Mouse (Mus musculus): ENCODE measurements around the gene Ifnar1. TPM values are rescaled to one million over a fixed set of nuclear protein-coding genes. Genes with fewer than 3 reads are reported as not detected.
"Not testable (repeated sequence)": the region's sequence is repeated elsewhere in the genome, so short reads cannot be mapped to it uniquely, and the experiment has no call there.

The Ifnar1 gene
- polyA plus RNA-seq, 2 experiments from 2014 or later = 87.0 to 90.6 TPM

DNA sequence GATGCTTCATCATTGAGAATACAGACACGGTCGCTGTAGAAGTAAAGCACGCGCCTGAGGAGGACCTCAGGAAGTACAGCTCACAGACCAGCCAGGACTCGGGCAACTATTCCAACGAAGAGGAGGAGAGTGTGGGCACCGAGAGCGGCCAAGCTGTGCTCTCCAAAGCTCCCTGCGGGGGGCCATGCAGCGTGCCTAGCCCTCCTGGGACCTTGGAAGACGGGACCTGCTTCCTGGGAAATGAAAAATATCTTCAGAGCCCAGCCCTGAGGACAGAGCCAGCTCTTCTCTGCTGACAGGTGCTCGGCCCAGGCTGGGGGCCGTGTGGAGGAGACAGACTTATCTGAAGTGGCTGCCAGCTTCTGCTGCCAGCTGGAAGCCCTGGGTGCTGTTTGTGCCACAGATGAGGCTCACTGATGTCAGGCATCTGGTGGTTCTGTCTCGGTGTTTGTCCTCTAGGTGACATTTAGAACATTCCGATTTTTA, 20.1 kb downstream of the Ifnar1 start:
- no peak for ATAC-seq

DNA sequence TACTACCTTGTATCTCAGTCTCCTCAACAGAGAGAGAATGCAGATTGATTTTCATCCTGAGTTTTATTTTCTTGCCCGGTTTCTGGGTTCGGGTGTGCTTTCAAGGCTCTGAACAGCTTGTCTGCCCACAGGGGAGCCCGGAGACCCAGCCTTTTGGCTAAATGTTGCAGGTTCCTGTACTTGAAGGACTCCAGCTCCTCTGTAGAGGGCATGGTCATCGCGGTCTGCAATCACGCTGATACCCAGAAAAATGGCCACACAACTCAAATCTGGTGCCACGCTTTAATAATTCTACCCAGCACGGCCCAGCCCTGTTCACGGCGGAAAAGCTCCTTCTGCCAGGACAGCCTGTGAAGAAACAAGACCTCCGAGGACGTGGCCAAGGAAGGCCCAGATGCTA, 21.4 kb downstream of the Ifnar1 start:
- no peak for ATAC-seq

DNA sequence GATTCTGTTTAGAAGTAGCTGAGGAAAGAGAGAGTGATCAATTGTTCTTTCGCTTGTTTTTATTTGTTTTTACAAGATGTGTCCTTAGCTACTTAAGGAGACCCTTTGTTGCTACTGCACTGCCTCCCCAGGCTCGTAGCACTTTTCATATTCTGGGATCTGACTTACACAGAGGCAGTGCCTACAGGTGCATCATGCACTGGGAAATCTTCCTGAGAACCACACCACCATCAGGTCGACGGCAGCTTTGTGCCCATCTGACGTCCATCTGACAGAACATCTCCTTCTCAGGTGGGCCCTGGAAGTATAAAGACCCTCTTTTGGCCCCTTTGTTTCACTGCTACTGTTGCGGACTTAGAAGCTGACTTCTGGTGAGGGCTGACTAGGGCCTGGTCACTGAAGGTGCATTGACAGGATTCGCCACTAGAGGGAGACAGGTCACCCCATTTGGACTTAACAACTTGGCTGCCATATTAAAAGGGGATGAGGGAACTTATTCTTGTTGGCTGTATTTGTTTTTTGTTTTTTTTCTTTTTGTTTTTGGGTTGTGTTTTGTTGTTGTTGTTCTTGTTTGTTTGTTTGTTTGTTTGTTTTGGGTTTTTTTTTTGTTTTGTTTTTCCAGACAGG, 27.2 kb downstream of the Ifnar1 start:
- ATAC-seq = peak; percentile 80

DNA sequence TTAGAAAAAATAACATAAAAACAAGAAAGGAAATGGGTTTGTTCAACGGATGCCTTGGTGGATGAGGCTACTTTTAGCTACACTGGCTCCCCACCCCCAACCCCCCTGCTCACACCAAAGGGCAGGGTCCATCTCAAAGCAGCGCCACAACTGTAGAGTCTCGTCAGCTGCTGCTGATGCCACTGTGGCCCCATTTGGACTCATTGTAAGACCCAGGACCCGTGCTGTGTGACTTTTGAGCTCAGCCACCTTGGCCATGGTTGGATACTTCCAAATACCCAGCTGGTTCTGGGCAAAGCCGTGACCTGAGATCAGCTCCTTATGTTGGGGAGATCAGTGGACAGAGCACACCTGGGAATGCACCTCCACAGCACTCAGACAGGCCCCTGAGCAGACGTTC, 28.1 kb downstream of the Ifnar1 start:
- ATAC-seq = no peak

DNA sequence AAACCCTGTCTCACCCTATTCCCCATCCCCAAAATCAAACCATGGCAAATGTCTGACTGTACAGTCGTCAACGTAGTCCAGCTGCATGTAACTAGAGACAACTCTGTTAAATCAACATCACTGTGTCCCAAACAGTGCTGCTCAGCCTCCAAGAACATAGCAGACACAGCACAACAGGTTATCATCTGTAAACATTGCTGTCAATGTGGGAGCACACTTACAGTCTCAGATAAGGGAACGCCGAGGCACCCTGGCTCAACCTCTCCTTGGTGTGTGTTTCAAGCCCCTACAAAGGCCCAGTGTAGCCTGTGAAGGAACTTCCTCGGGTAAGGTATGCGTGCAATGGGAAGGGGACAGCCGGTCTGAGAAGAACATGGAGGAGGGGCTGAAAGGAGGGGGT, 32.0 kb downstream of the Ifnar1 start:
- no peak for ATAC-seq

DNA sequence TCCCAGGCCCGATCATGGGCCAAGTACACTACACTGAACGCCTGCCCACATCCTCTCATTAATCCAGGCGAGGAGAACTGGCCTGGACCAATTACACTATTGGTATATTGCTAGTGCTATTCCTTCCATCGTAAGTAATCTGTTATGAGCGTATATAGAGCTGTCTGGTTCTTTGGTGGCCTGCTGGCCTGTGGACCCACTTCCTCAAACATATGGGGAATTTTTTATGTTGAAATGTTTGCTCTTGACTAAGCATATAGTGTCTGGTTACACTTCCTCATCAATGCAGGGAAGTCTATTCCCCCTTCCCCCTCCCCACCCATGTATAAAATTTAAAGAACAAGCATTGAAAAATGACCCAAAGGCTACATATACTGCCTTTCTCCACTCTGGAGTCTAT, 37.0 kb downstream of the Ifnar1 start:
- no peak for ATAC-seq

DNA sequence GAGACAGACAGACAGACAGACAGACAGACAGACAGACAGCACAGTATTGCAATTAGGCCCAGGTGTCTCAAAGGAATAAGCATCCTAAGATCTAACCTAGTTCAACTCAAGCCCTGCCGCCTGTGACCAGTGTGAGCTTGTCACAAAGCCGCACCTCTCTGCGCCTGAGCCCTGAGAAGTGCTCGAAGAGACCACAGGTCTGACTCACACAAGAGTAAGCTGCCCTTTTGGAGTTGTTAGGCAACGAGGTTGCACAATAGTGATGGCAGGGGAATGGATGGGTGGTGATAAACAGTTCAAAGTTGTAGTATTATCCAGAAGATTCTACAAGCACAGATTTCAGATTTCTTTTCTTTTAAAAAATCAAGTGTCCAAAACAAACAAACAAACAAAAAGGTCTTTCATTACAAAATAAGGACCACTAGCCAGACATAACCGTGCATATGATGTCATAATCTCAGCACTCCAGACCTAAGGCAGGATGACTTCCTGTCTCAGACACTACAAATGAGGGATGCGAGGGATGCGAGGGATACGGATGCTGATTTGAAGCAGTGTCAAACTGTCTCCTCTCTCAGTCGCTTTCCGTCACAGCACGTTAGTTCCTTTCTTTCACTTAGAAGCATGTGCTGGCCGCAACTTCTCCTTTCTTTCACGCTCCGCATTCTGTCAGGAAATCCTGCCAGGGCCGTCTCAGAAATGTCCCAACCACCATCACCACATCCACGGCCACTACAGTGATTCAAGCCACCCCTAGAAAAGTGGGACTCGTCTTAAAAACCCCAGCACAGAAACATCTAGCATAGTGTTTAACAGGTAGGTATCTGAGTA, 37.7 kb downstream of the Ifnar1 start:
- no peak for ATAC-seq

DNA sequence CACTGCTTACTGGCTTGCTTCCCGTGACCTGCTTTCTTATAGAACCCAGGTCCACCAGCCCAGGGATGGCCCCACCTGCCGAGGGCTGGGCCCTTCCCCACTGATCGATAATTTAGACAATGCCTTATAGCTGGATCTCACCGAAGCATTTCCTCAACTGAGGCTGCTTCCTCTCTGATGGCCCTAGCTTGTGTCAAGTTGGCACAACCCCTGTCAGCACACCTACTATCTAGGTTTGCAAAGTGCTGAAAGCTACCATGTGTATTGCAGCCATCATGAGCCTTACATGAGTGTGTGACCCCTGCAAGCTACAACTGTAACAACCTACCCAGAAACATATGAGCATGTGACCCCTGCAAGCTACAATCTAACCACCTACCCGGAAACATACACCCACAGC, 39.2 kb downstream of the Ifnar1 start:
- no peak for ATAC-seq

DNA sequence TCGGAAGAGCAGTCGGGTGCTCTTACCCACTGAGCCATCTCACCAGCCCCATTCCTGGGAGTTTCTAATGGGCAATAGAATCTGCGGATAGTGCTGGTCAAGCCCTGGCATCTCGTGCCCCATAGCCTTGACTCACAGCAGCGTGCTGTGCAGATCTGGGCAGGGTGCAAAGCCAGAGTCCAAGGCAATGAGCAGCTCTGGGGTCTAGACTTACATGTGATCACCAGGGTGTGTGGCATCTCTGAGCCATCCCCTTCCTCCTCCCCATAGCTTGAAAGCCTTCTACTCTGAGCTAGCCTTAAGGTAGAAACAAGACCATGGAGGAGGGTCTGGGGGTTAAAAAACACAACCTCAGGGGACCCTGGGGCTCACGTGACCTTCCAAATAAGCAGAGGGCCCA, 41.2 kb downstream of the Ifnar1 start:
- no peak for ATAC-seq

DNA sequence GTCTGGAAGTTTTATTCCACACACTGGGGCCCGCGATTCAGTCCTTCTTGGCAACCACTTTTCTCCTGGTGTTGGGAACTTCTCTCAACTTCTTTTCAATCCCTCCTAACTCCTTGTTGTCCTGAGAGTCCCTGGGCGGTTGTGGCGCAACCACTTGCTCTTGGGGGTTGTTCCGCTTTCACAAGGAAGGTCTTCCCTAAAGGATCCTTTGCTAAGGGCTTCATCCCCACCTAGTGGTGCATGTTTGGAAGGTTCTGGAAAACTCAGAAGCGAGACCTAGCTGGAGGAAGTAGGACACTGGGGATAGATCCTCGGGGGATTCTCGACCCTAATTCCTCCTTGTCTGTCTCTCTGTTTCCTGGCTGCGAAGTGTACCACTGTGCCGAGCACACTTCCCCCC, 42.0 kb downstream of the Ifnar1 start:
- no peak for ATAC-seq

DNA sequence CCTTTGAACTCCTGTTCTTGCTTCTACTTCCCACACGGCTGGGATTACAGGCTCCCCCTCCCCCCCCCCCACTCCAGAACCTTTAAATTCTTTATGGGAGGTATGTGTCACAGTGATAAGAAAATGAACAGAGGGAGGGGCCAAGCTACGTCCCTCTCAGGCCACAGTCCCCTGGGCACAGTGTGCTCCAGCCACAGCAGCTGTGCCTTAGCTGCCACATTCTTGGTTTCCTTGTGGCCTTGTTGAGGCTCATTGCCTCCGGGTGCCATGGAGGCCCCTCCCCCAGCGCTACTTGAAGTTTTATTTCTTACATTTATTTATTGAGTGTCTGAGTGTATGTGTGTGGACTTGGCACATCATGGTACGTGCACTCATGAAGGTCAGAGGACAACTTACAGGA, 42.5 kb downstream of the Ifnar1 start:
- no peak for ATAC-seq

DNA sequence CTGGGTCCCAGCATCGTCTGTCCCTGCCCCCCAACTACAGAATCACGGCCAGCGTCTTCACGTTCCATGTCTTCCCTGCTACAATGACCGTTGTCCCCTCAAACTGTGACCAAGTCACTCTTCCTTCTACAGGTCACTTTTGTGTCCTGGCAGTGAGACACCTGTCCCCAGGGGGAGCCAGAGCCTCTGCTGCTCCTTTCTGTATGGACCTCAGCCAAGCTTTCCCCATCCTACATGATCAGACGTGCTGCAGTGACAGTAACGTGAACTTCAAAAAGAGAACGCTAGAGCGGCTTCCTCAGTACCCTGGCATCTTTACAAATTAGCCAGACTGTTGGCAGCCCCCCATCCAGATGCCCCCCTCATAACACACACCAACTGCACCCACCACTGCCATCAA, 43.5 kb downstream of the Ifnar1 start:
- ATAC-seq = no peak

DNA sequence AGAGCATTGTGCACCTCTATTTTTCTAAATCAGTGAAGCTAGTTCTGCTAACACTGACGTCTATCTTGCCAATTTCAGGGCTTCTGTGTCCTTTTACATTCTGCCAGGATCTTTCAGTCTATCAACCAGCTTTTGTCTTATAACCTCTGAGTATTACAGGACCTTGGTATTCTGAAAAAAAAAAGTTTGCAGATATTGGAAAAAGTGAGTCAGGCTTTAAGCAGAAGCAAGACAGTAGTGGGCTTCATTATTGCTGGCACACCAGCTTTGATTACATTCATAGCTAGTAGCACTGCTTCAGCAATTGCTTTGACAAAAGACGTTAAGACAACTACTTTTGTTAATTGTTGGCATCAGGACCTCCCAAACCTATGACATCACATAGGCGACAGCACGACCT, 45.8 kb downstream of the Ifnar1 start:
- ATAC-seq = not testable (repeated sequence)

DNA sequence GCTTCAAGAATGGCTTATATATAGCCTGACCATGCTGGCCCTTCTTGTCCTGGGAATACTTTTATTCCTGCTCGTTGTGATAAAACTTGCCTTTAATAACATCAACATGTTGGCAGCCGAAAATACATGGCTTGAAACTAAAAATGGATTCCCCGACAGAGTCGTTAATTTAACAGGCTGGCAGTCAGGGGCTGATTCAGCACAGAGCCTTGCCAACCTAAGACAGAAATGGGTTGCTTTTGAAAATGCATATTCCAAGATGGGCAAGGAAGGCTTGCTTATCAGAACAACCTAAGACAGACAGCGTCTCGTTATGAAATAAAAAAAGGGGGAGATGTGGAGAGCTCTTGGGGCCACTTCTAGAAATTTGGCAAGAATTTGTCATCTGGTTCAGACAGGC, 46.8 kb downstream of the Ifnar1 start:
- ATAC-seq = no peak

DNA sequence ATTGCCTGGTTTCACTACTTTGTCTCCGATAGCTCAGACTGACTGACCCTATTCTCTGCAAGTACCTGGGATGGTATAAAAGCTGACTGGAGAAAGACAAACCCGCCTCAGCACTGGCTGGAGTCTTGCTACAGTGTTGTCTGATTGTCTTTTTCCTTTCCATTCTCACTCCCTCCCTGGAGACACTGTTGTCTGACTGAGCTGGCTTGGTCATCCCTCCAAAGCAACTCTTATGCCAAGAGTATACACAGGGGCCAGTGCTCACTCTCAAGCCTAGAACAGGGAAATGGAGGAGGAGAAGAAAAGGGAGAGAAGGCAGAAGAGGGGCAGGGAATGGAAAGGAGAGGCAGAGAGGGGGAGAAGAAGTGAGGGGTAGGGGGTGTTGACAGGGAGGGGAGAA, 47.4 kb downstream of the Ifnar1 start:
- ATAC-seq = no peak

DNA sequence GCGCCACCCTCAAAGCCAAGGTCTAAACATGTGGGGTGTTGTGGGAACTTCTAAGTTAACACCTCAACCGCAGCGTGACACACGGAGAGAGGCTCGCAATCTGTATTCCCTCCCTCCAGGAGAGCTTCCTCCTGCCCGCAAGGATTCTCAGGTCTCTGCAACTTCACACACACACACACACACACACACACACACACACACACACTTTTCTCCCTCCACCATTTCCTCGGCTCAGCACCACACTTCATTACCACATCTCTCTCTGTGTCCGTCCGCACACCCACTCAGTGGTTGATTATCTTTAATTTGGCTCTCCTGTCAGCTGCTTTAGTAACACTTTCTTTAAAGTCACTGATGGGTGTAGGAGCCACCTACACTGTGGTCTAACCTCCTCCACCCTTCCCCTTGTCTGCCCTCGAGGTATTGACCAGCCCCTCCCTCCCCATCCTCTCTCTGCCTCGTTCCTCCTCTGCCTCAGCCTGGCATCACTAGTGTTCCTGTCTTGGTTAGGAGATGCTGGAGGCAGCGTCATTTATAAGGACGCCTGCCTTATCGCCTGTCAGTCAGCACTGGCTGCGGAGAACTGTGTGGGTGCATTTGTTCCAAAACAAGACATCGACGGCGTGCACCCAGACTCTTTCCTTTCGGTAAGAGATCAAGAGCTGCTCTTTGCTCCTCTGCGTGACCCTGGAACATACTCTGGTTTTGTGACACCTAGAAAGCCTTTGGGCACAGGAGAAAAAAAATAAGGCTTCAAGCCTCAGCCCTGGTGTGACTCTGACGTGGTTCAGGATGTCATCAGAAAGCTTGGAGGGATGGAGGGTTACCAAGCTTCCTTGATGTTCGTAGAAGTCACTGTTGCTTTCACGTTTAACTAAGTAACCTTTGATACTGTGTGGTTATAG, 48.3 kb downstream of the Ifnar1 start:
- peak; percentile 77 for ATAC-seq

DNA sequence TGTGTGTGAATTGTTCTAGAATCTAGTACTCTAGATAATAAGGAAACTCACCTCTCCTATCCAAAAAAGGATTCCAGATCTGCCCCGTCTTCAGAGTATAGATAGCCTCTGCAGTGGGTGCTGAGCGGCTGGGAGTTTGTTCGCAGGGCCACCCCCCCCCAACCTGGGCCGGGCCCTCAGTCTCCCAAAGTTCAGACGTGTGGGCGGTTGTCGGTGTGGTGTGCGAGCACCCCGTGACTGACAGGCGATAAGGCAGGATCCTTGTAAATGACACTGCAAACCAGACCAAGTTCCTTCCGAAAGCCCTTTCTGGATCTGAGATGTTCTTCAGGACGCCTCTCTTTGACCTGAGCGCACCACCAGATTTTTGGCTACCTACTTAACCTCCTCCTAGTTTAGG, 49.4 kb downstream of the Ifnar1 start:
- no peak for ATAC-seq

DNA sequence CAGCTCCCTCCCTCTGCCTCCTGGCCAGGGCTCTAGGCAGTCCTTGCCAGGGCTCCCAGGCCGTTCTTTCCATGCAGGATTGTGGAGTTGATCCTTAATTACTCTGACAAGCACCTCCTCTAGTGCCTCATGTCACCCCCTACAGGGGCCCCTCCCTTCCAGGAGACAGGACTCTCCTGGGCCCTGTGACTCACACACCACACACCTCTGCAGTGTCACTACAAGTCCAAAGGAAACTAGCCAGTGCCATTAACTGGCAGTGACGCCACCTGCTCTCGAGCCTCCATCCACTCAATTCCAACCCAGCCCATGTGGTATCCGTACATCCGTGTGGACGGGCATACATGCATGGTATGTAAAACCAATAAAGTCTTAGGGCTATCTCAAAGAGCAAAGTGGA, 49.9 kb downstream of the Ifnar1 start:
- ATAC-seq = no peak

DNA sequence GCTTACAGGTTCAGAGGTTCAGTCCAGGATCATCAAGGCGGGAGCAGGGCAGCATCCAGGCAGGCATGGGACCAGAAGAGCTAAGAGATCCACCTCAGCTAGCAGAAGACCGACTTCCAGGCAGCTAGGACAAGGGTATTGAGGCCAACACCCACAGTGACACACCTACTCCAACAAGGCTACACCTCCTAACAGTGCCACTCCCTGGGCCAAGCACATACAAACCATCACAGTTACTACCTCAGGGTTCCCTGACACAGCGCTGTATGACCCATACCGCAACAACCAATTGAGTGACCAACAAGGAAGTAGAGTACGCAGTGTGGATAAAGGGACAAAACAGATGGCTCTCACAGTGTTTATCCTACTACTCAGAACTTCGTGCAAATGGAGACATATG, 51.3 kb downstream of the Ifnar1 start:
- no peak for ATAC-seq

DNA sequence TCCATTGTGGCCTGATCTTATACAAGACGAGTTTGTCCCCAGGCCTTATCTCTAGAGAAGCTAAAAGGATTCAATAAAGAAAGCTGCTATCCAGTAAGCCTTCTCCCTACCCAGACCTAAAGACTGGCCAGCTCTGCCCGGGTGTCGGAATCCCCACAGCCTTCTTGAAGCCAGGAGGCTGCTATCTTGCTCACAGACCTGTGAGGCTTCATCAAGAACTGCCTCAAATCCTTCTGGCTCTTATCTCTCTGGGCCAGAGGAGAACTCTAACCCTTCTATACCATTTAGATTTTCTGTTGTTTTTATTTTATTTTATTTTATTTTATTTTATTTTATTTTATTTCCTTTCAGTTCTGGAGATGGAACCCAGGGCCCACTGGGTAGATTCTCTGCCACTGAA, 52.0 kb downstream of the Ifnar1 start:
- no peak for ATAC-seq

DNA sequence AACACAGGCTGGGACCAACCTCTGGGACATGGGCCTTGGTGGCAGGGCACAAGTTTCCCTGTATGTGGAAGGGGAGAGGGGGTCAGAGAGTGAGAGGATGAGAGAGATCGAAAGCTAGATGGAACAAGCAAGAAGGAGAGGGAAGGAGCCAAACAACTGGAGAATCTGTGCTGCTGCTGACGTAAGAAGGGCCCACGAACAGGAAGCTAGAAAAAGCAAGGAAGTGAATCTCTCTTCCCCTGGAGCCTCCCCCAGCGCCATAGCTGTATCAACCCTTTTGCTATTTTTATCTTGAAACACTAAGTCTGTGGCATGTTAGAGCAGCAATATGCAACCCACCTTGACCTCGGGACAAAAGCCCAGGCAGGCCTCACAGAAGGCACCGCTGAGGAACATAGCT, 53.0 kb downstream of the Ifnar1 start:
- no peak for ATAC-seq

DNA sequence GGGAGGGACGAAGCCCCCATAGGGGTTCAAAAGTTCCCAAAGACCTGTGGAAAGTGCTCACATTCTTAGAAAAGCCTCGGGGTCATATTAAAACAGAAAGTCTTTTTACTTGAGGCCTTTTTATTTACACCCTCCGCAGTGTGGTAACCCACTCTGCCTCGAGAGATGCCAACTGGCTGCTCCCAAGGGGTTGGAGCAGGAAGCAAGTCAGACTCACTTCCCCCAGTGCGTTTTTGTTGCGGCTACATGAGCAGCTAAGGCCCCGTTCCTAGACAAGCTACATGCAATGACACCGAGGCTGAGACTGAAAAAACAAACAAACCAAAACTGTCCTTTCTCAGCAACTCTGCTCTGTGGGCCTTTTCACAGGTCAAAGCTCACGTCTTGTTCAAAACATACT, 53.5 kb downstream of the Ifnar1 start:
- ATAC-seq = no peak

DNA sequence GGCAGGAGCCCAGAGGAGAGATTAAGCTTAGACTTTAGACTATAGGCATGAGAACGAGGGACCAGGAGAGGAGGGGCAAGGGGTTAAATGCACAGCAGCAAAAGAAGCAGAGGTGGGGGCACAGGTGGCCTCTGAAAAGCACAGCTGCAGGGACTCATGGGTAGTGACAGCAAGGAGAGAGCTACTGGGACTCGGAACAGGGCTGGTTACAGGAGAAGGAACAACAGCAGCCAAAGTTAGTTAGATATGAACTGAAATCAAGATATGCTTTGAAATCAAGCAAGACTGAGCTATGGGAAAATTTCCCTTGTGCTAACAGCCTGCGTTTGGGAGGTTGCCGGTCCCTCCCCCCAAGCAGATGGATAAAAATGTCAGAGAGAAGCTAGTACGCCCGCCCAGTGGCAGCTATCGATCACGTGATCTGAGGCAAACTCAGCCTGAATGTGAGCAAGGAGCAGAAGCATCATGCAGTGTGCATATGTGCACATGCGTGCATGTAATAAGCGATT, 56.6 kb downstream of the Ifnar1 start:
- ATAC-seq = peak; percentile 24

Data from activated CD4-positive, CD25-positive, alpha-beta regulatory T cell, adult 4 months (primary cell).